Comparison of ENCODE assay signal across 8 mouse cellular contexts in the genomic region with DNA sequence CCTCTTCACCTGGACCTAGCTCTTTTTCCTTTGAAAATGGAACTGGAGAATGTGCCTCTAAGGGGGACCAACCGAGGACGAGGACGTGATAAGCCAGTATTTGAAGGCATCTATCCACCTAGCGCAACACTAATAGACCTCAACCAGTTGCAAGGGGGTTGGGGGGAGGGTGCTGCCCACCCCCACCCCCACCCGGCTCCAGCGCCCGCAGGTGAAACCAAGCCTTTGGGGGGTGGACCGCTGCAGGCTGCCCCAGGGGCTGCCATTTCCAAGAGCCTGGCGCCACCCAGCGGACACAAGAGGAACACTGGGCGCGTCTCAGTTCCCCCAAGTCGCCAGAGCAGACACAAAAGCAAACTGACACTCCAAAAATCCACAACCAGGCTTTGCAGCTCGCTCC. TPM values are rescaled to one million over a fixed set of nuclear protein-coding genes. Genes with fewer than 3 reads are reported as not detected.
A peak's percentile ranks its signal among the peaks of the same experiment; 100 is the strongest.
DNase-seq lines count a peak whose midpoint lies in the region; ATAC-seq and TF ChIP-seq lines count a peak whose summit lies in the region.

No protein-coding gene starts in this region.

- peak; percentile 24; the same call in 1 of the 2 replicates for ATAC-seq in embryonic facial prominence, embryonic 13.5 days (ENCODE audit: insufficient number of reproducible peaks, insufficient read depth, low FRiP score, low TSS enrichment, low read depth)
- peak; percentile 79 for ATAC-seq in lung, embryonic 16.5 days (ENCODE audit: low read depth)

- no peak overlapping the region for H3K4me3 ChIP-seq in C2C12 (ENCODE audit: insufficient read depth, poor library complexity, severe bottlenecking)
- peak overlapping the region; percentile 28 for H3K4me3 ChIP-seq in embryonic facial prominence, embryonic 13.5 days
- peak overlapping the region; percentile 47 for H3K4me3 ChIP-seq in layer of hippocampus, adult 2 months
- H3K4me3 ChIP-seq in lung, embryonic 16.5 days (ENCODE audit: low read length), result peak overlapping the region; percentile 48

- DNase-seq in adrenal gland, adult 18-20 months (ENCODE audit: low spot score in 2 of 2), result peak; percentile 70
- DNase-seq in heart, postnatal 10 days, result peak; percentile 64 to 74
- peak; percentile 32 to 74 for DNase-seq in layer of hippocampus, adult 2 months (ENCODE audit: low spot score in 2 of 2)
- DNase-seq in retina, postnatal 1 day, result peak; percentile 76
- DNase-seq in T-cell, adult 2 months (ENCODE audit: low spot score), result no peak

- H3K4me1 ChIP-seq in embryonic facial prominence, embryonic 13.5 days, result peaks cover 38% of the 10 kb centered on the region
- peaks cover 7% of the 10 kb centered on the region; the same call in 1 of the 2 replicates for H3K4me1 ChIP-seq in lung, embryonic 16.5 days (replicated peaks; ENCODE audit: control insufficient read depth, insufficient read depth, low read length)

- TF ChIP-seq CTCF in C2C12 (IDR thresholded peaks at IDR 0.05; ENCODE audit: control insufficient read depth, insufficient read depth, insufficient read length), result peak; percentile 89
- TF ChIP-seq CTCF in layer of hippocampus, adult 2 months (conservative IDR thresholded peaks at IDR 0.05), result peak; percentile 94

- 0% methylated on average over 14 of the region's 14 CpGs for WGBS in embryonic facial prominence, embryonic 13.5 days
- WGBS in lung, embryonic 16.5 days, result 0% methylated on average over 14 of the region's 14 CpGs

- intact Hi-C loops in heart, postnatal 10 days (cut with DNase I), result loop anchor here (1.0 to 5.0 kb wide), 5 partner anchors 56 to 730 kb away; no protein-coding TSS in a partner anchor

- no peaks in the 10 kb centered on the region for H3K79me2 ChIP-seq in C2C12 (ENCODE audit: control insufficient read depth, insufficient read depth)

- peak overlapping the region; percentile 26 for H3ac ChIP-seq in C2C12 (ENCODE audit: control insufficient read depth, insufficient read length, low read depth)

- H3K9me3 ChIP-seq in embryonic facial prominence, embryonic 13.5 days, result no peaks in the 10 kb centered on the region
- no peaks in the 10 kb centered on the region for H3K9me3 ChIP-seq in lung, embryonic 16.5 days (ENCODE audit: control insufficient read depth, low read length)

- no peaks in the 10 kb centered on the region for H3K79me3 ChIP-seq in C2C12 (ENCODE audit: low read depth)

- no peak overlapping the region for H3K27ac ChIP-seq in embryonic facial prominence, embryonic 13.5 days
- peak overlapping the region; percentile 72; the same call in 1 of the 2 replicates for H3K27ac ChIP-seq in layer of hippocampus, adult 2 months
- peak overlapping the region; percentile 79 for H3K27ac ChIP-seq in lung, embryonic 16.5 days (ENCODE audit: low read length)

- no peak overlapping the region for H3K9ac ChIP-seq in embryonic facial prominence, embryonic 13.5 days
- peak overlapping the region; percentile 42 for H3K9ac ChIP-seq in lung, embryonic 16.5 days (ENCODE audit: low read length)

- no peaks in the 10 kb centered on the region for H3K27me3 ChIP-seq in C2C12 (ENCODE audit: control insufficient read depth, insufficient read depth, insufficient read length)
- peaks cover 99% of the 10 kb centered on the region for H3K27me3 ChIP-seq in embryonic facial prominence, embryonic 13.5 days
- H3K27me3 ChIP-seq in lung, embryonic 16.5 days (ENCODE audit: control insufficient read depth, insufficient read depth, low read depth, low read length), result peaks cover 82% of the 10 kb centered on the region

- no peaks in the 10 kb centered on the region for H3K36me3 ChIP-seq in C2C12 (ENCODE audit: control insufficient read depth, insufficient read depth)
- no peaks in the 10 kb centered on the region for H3K36me3 ChIP-seq in embryonic facial prominence, embryonic 13.5 days
- no peaks in the 10 kb centered on the region for H3K36me3 ChIP-seq in lung, embryonic 16.5 days (ENCODE audit: control insufficient read depth, insufficient read depth, low read length)

- peak overlapping the region; percentile 59 for H3K4me2 ChIP-seq in embryonic facial prominence, embryonic 13.5 days
- H3K4me2 ChIP-seq in lung, embryonic 16.5 days (ENCODE audit: low read depth, low read length), result peak overlapping the region; percentile 70

TF ChIP-seq in C2C12, 6 proteins besides CTCF, POLR2A, EP300 and RAD21:
- TF ChIP-seq USF1 (IDR thresholded peaks at IDR 0.05; ENCODE audit: low read depth) (no peak), MAX (IDR thresholded peaks at IDR 0.05) (no peak), MYOG (IDR thresholded peaks at IDR 0.05; ENCODE audit: control insufficient read depth, extremely low read depth, insufficient read length) (no peak), FOSL1 (IDR thresholded peaks at IDR 0.05; ENCODE audit: insufficient read depth, low read length, poor library complexity, severe bottlenecking) (no peak), CEBPB (IDR thresholded peaks at IDR 0.05; ENCODE audit: low read depth) (no peak), MYOD1 (IDR thresholded peaks at IDR 0.05; ENCODE audit: control insufficient read depth, insufficient read length, low read depth) (no peak)

RNA-seq across cellular contexts. Expression of a gene that starts 7.2 kb away (rescaled TPM):
- polyA plus RNA-seq in C2C12 (2012; fragmentation: generic; extraction: Trizol), result 11.3 TPM
- under 1 TPM in 1 of 2 experiments, not detected in 1; 0.19 TPM for total RNA-seq in adrenal gland, adult 18-20 months (2021)
- 3.9 and 7.5 TPM in 2 replicates for polyA plus RNA-seq in embryonic facial prominence, embryonic 13.5 days (2015; fragmentation: Nextera tagmentation; extraction: Ambion mirVana)
- total RNA-seq in heart, postnatal 10 days (2021), result under 1 TPM in 1 of 2 experiments, not detected in 1; 0.10 TPM
- total RNA-seq in layer of hippocampus, adult 2 months (2021), result 1 to 10 TPM; 4.7 to 5.5 TPM
- 19.4 and 22.9 TPM in 2 replicates for polyA plus RNA-seq in lung, embryonic 16.5 days (2015; fragmentation: Nextera tagmentation; extraction: Ambion mirVana)

RNA-seq across cellular contexts. Expression of a gene that starts 59.3 kb away (rescaled TPM):
- polyA plus RNA-seq in C2C12 (2012; fragmentation: generic; extraction: Trizol), result not detected
- not detected for total RNA-seq in adrenal gland, adult 18-20 months (2021)
- not detected in 2 replicates for polyA plus RNA-seq in embryonic facial prominence, embryonic 13.5 days (2015; fragmentation: Nextera tagmentation; extraction: Ambion mirVana)
- total RNA-seq in heart, postnatal 10 days (2021), result under 1 TPM in 1 of 2 experiments, not detected in 1; 0.07 TPM
- under 1 TPM; 0.67 to 0.71 TPM for total RNA-seq in layer of hippocampus, adult 2 months (2021)
- polyA plus RNA-seq in lung, embryonic 16.5 days (2015; fragmentation: Nextera tagmentation; extraction: Ambion mirVana), result not detected in 2 replicates

Comparison
In these comparisons a context has a peak if more than half of its experiments do, and no peak if none do; other contexts are left out.
1. RNA of a gene that starts 7.2 kb away (total RNA-seq): 4.7 to 5.5 TPM in layer of hippocampus, adult 2 months; 0.19 TPM in adrenal gland, adult 18-20 months and 0.10 TPM in heart, postnatal 10 days; every median in the first group is over 4 times any median in the second.